Mouse (Mus musculus) G1E (cell line): ENCODE data around the gene Kcnrg. TPM values are rescaled to one million over a fixed set of nuclear protein-coding genes. Genes with fewer than 3 reads are reported as not detected.
A peak's percentile ranks its signal among the peaks of the same experiment; 100 is the strongest.
"Not testable (repeated sequence)": the region's sequence is repeated elsewhere in the genome, so short reads cannot be mapped to it uniquely, and the experiment has no call there.

Experiments
- ATAC-seq: 2 replicates; pipeline ENCODE4 v1.8.0; 2016; ENCODE audit warnings: mild to moderate bottlenecking; ENCODE audit not compliant: insufficient number of reproducible peaks, poor library complexity, low FRiP score, severe bottlenecking; ENCODE audit errors: extremely low read depth
- DNase-seq: peaks from one replicate; pipeline ENCODE4 v3.0.0; 2012; ENCODE audit warnings: low spot score
- H3K27me3 ChIP-seq: 2 replicates; pipeline ENCODE4 v1.6.1; 2012; ENCODE audit warnings: mild to moderate bottlenecking, low read length, inconsistent platforms; ENCODE audit not compliant: insufficient read depth
- H3K36me3 ChIP-seq: replicated peaks from 2 replicates; pipeline ENCODE3; 2012; ENCODE audit warnings: mild to moderate bottlenecking, inconsistent platforms
- H3K4me1 ChIP-seq: 2 replicates; pipeline ENCODE4 v1.6.1; 2012; ENCODE audit warnings: low read depth, low read length, inconsistent platforms, mixed read lengths; ENCODE audit not compliant: insufficient read depth
- H3K4me3 ChIP-seq: 2 replicates; pipeline ENCODE4 v1.5.1; 2012; ENCODE audit warnings: low read depth, mild to moderate bottlenecking, inconsistent platforms, low read length, moderate library complexity, mixed read lengths
- H3K9me3 ChIP-seq: replicated peaks from 2 replicates; pipeline ENCODE4 v1.6.1; 2012; ENCODE audit warnings: inconsistent platforms
- CTCF ChIP-seq: IDR thresholded peaks from 2 replicates; pipeline ENCODE4 v1.5.1; 2012; ENCODE audit warnings: low read depth, low read length, inconsistent platforms, mixed read lengths
- GATA1 ChIP-seq: IDR thresholded peaks from 2 replicates; pipeline ENCODE4 v1.6.1; 2012; ENCODE audit warnings: borderline replicate concordance, low read length, inconsistent platforms, mixed read lengths
- GATA2 ChIP-seq: IDR thresholded peaks from 2 replicates; pipeline ENCODE4 v1.6.1; 2012; ENCODE audit warnings: low read depth, low read length, inconsistent platforms, borderline replicate concordance
- POLR2AphosphoS5 ChIP-seq: IDR thresholded peaks from 2 replicates; pipeline ENCODE4 v1.6.1; 2012; ENCODE audit warnings: low read depth, low read length, inconsistent platforms; ENCODE audit not compliant: insufficient replicate concordance
- TAL1 ChIP-seq: conservative IDR thresholded peaks from 2 replicates; pipeline ENCODE4 v1.6.1; 2012; ENCODE audit warnings: low read depth, low read length, inconsistent platforms, mixed read lengths
- polyA plus RNA-seq: library from polyadenylated mRNA; stranded (reverse); fragments of >175 nt; gene quantifications from 2 replicates; pipeline ENCODE4 v1.2.3, GENCODE M21; 2012
- total RNA-seq, 2 experiments: library from RNA; stranded (forward) in 1 of 2; stranded (reverse) in 1 of 2; fragments of 200-1000 nt in 1 of 2; fragments of >200 nt in 1 of 2; fragmentation: Nextera tagmentation in 1 of 2; gene quantifications; 2 replicates each; pipeline ENCODE4 v1.2.3; 2014 to 2017

The Kcnrg gene
- 0.83 and 1.2 TPM in 2 replicates for total RNA-seq (2014; fragmentation: Nextera tagmentation)
- 0.29 and 0.55 TPM in 2 replicates for total RNA-seq (2017)
- not detected in 2 replicates for polyA plus RNA-seq

DNA sequence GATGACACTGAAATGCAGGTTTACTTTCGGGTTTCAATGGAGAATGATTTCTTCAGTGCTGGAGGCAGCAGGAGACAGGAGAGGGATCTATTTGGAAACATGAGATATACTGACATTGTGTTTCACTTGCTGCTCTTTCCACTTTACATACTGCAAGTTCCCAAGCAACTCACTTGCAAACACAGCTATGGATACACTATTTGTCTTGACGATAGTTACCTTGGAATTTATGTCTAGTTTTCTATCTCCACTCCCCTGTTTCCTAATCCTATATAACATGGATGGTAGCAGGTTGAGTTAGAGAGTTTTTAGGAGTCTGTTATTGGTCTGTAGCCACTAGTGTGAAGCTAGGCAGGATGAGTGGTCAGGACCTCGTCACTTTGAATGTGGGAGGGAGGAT lies at the start of gene Kcnrg:
Gene Kcnrg, plus strand, starts transcription at position 301 of the 400 bp plus-strand sequence.
- DNase-seq: no peak
- TF ChIP-seq GATA1 (no peak), POLR2AphosphoS5 (no peak), GATA2 (no peak), TAL1 (no peak), CTCF (no peak)
- no peaks in the 10 kb centered on the region for H3K27me3 ChIP-seq
- no peak for ATAC-seq
- no peak within 1 kb of the TSS for H3K4me3 ChIP-seq
- no peaks in the 10 kb centered on the region for H3K9me3 ChIP-seq
- H3K36me3 ChIP-seq: peaks cover 18% of the 10 kb centered on the region
- H3K4me1 ChIP-seq: peaks cover 2% of the 10 kb centered on the region; the same call in 1 of the 2 replicates

DNA sequence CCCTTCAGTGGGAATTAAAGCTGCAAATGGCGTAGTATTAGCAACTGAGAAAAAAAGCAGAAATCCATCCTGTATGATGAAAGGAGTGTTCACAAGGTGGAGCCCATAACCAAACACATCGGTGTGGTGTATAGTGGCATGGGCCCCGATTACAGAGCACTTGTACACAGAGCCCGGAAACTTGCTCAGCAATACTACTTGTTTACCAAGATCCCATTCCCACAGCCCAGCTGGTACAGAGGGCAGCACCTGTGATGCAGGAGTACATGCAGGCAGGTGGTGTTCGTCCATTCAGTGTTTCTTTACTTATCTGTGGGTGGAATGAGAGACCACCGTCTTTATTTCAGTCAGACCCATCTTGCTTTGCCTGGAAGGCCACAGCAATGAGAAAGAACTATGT lies 48.4 kb upstream of the Kcnrg start:
- Histone ChIP-seq H3K36me3 (no peaks in the 10 kb centered on the region), H3K4me1 (peaks cover 16% of the 10 kb centered on the region), H3K4me3 (no peak overlapping the region), H3K9me3 (no peaks in the 10 kb centered on the region), H3K27me3 (peaks cover 21% of the 10 kb centered on the region)
- no peak for ATAC-seq
- no peak for TF ChIP-seq POLR2AphosphoS5
- TF ChIP-seq TAL1: no peak
- TF ChIP-seq CTCF: no peak
- TF ChIP-seq GATA1: no peak
- TF ChIP-seq GATA2: no peak
- no peak for DNase-seq

DNA sequence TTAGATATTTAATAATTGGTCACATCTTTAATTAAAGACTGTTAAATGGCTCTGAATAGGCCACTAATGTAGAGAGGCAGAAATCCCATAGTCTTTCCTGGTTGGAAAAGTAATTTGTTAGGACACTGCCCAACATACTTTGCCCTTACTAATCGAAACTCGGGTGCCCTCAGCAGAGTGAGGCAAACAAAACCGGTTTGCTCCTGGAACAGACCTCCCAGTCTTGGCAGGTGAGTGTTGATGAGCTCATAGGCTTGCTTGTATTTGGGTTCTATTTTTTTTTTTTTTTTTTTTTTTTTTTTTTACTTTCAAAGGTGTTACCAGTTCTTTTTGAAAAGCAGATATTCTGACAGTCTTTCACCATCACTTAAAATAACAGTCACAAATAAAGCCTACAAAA lies 47.4 kb upstream of the Kcnrg start:
- TF ChIP-seq GATA2: no peak
- TF ChIP-seq GATA1: no peak
- no peak for TF ChIP-seq CTCF
- no peak for TF ChIP-seq POLR2AphosphoS5
- TF ChIP-seq TAL1: no peak
- H3K36me3 ChIP-seq: no peaks in the 10 kb centered on the region
- no peak for DNase-seq
- no peak overlapping the region for H3K4me3 ChIP-seq
- peaks cover 13% of the 10 kb centered on the region for H3K4me1 ChIP-seq
- H3K27me3 ChIP-seq: peaks cover 25% of the 10 kb centered on the region
- ATAC-seq: no peak
- no peaks in the 10 kb centered on the region for H3K9me3 ChIP-seq

DNA sequence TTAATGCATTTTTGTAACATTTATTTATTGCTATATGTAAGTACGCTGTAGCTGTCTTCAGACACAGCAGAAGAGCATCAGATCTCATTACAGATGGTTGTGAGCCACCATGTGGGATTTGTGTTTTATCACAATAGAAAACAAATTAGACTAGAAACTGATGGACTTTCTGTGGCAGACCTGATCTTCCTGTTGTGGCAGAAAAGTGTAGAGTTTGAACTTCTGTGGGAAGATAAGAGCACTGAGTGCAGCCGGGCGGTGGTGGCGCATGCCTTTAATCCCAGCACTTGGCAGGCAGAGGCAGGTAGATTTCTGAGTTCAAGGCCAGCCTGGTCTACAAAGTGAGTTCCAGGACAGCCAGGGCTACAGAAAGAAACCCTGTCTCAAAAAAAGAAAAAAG lies 41.0 kb upstream of the Kcnrg start:
- H3K27me3 ChIP-seq: peaks cover 17% of the 10 kb centered on the region
- not testable (repeated sequence) for H3K4me1 ChIP-seq, H3K9me3 ChIP-seq, H3K36me3 ChIP-seq, DNase-seq, H3K4me3 ChIP-seq, ATAC-seq

DNA sequence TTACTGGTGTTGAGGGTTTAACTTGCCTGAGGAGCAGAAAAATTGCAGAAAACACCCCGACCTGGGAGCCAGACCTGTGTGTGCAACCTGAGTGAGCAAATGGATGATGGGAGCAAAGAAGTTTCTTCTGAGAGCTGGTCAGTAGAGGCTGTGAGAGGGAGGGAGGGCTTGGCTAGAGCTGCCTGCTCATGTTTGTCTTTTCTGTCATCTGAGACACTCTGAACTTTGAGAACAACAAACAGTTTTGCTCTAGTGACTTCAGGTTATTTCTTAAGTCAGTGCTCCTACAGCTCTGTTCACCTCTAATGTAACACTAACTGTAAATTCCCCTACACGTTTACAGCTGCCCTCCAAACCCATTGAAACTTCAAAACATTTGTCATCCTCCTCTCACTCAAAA lies 37.9 kb upstream of the Kcnrg start:
- Histone ChIP-seq H3K9me3 (no peaks in the 10 kb centered on the region), H3K27me3 (peaks cover 14% of the 10 kb centered on the region), H3K4me1 (peaks cover 2% of the 10 kb centered on the region; the same call in 1 of the 2 replicates), H3K4me3 (no peak overlapping the region), H3K36me3 (no peaks in the 10 kb centered on the region)
- ATAC-seq (no peak), DNase-seq (no peak)
- TF ChIP-seq TAL1 (no peak), CTCF (no peak), POLR2AphosphoS5 (no peak)

DNA sequence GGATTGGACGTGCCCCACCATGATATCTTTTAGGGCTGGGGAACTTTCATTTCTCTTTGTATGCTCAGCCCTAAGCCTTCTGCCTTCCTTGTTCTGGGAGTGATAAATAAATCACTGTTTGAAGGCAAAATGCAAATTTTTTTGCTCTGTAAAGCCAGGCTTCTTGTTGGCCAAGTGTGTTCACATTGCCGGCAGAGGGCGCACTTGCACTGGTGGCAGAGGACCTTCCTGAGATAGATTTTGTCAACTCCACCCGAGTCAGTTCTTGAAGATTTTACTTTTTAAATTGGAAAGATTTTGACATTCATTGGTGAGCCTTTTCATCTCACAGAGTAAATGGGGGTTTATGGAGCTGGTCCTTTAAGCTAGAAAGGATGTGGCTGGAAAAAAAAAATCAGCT lies 35.9 kb upstream of the Kcnrg start:
- Histone ChIP-seq H3K4me3 (no peak overlapping the region), H3K36me3 (no peaks in the 10 kb centered on the region), H3K27me3 (peaks cover 16% of the 10 kb centered on the region), H3K9me3 (no peaks in the 10 kb centered on the region), H3K4me1 (peaks cover 2% of the 10 kb centered on the region; the same call in 1 of the 2 replicates)
- TF ChIP-seq GATA2: no peak
- no peak for TF ChIP-seq TAL1
- peak; percentile 72; the same call in 1 of the 2 replicates for TF ChIP-seq CTCF
- ATAC-seq: no peak
- DNase-seq: peak; percentile 37

DNA sequence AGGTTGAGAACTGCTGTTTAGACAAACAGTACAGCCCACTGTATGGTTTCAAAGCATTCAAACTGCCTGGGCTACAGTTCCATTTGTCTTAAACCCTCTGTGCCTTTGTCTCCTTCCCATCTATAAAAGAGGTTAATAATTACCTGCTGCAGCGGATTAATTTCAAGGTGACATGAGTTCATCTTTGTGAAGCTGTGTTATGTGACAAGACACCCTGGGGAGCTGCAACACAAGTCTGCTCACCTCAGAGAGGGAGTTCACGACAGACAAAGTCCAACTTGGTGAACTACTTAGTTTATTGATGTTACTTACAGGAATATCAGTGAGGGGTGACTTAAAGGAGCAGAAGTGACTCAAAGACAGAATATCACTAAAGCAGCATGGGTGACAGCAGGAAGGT lies 35.1 kb upstream of the Kcnrg start:
- H3K4me3 ChIP-seq: no peak overlapping the region
- no peak for TF ChIP-seq CTCF
- TF ChIP-seq GATA1: no peak
- no peak for TF ChIP-seq TAL1
- TF ChIP-seq GATA2: no peak
- no peak for DNase-seq
- no peaks in the 10 kb centered on the region for H3K36me3 ChIP-seq
- no peaks in the 10 kb centered on the region for H3K9me3 ChIP-seq
- no peak for ATAC-seq
- H3K27me3 ChIP-seq: peaks cover 15% of the 10 kb centered on the region
- H3K4me1 ChIP-seq: peaks cover 2% of the 10 kb centered on the region; the same call in 1 of the 2 replicates
